Mouse (Mus musculus) kidney, adult 2 months (tissue): ENCODE data around the gene Mchr1. TPM values are rescaled to one million over a fixed set of nuclear protein-coding genes. Genes with fewer than 3 reads are reported as not detected.

ENCODE experiments used
- DNase-seq: peaks from one replicate; pipeline ENCODE4 v3.0.0; 2021
- H3K27ac ChIP-seq: fragments of 200-500 bp; 2 replicates; pipeline ENCODE4 v1.5.1; 2012; ENCODE audit warnings: low read depth, low read length, control low read depth, inconsistent platforms; ENCODE audit not compliant: insufficient read depth
- H3K27me3 ChIP-seq: fragments of 200-500 bp; replicated peaks from 2 replicates; pipeline ENCODE4 v1.6.1; 2012; ENCODE audit warnings: mild to moderate bottlenecking, moderate library complexity, low read length, inconsistent platforms; ENCODE audit not compliant: control insufficient read depth, insufficient read depth
- H3K36me3 ChIP-seq: fragments of 200-500 bp; 2 replicates; pipeline ENCODE4 v1.6.1; 2012; ENCODE audit warnings: mild to moderate bottlenecking, moderate library complexity, low read length, inconsistent platforms; ENCODE audit not compliant: control insufficient read depth, insufficient read depth
- H3K4me1 ChIP-seq: fragments of 200-500 bp; 2 replicates; pipeline ENCODE4 v1.6.1; 2011; ENCODE audit warnings: low read length; ENCODE audit not compliant: control insufficient read depth, insufficient read depth
- H3K4me3 ChIP-seq: fragments of 200-500 bp; 2 replicates; pipeline ENCODE4 v1.5.1; 2011; ENCODE audit warnings: mild to moderate bottlenecking, low read depth, low read length, control low read depth; ENCODE audit not compliant: insufficient read depth
- CTCF ChIP-seq: fragments of 200-500 bp; conservative IDR thresholded peaks from 2 replicates; pipeline ENCODE4 v1.5.1; 2011; ENCODE audit warnings: low read depth, mild to moderate bottlenecking, control low read depth, low read length, moderate library complexity, mixed read lengths; ENCODE audit not compliant: insufficient read depth, insufficient read length
- POLR2A ChIP-seq: fragments of 200-500 bp; IDR thresholded peaks from one replicate; pipeline ENCODE4 v1.6.1; 2011; ENCODE audit warnings: low read depth, low read length, control low read depth
- WGBS: fragments of 180-500 bp; shearing (Covaris S2); methylation state at CpG from one replicate; pipeline ENCODE4 v1.1.7; 2018; 5-methylcytosine and 5-hydroxymethylcytosine counted together
- polyA plus RNA-seq: library from polyadenylated mRNA; depleted of rRNA; stranded (reverse); fragments of >200 nt; gene quantifications from 2 replicates; pipeline ENCODE4 v1.2.3, GENCODE M21; 2012

Mchr1 gene
- polyA plus RNA-seq, 1 experiment: 2.1 TPM

DNA sequence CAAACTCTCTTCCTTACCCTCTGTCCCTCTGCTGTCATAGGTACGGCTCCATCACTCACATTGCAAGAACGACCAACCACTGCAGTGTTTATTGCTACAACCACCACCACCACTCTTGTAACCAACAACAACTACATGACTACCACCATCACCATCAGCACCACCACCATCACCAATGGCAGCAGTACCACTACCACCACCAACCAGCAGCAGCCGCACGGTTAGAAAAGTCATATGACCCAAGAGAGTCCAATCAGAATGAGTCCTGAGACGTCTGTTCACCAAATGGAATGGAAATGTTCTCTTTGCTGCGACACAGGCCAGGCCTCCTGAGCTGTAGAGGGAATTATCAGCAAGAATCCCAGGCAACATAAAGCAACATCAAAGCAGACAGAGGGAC lies 40.5 kb upstream of the Mchr1 start:
- Histone ChIP-seq H3K27me3 (no peaks in the 10 kb centered on the region), H3K4me1 (peaks cover 1% of the 10 kb centered on the region; the same call in 1 of the 2 replicates), H3K36me3 (no peaks in the 10 kb centered on the region), H3K4me3 (no peak overlapping the region), H3K27ac (no peak overlapping the region)
- 91% methylated on average over 6 of the region's 6 CpGs for WGBS
- no peak for DNase-seq
- TF ChIP-seq CTCF (no peak), POLR2A (no peak)

DNA sequence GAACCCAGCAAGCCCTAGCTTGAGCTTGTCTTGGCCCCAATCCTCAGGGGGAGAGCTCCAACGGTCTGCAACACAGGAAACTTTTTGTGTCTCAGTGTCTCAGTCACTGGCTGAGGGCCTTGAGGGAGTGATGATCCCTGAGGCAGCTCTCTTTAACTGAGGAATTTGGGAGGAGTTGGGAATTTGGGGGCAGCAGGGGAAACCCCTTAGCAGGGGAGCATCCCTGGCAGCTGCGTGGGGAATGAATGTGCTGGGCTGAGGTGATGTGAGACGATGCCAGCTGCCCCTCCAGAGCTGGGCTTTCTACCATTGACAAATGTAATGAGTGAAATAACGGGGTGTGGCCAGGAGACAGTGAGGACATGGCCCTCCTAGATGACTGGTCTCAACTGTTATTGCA lies 39.9 kb upstream of the Mchr1 start:
- no peak for DNase-seq
- Histone ChIP-seq H3K27me3 (no peaks in the 10 kb centered on the region), H3K4me3 (no peak overlapping the region), H3K36me3 (no peaks in the 10 kb centered on the region), H3K27ac (no peak overlapping the region), H3K4me1 (no peaks in the 10 kb centered on the region; the same call in 1 of the 2 replicates)
- no peak for TF ChIP-seq POLR2A
- 63% methylated on average over 4 of the region's 4 CpGs for WGBS

GRCm38 (mm10) chr15:81197197-81197596 lies 38.1 kb upstream of the Mchr1 start:
- Histone ChIP-seq H3K4me1 (no peaks in the 10 kb centered on the region), H3K27me3 (no peaks in the 10 kb centered on the region), H3K36me3 (no peaks in the 10 kb centered on the region), H3K4me3 (no peak overlapping the region), H3K27ac (no peak overlapping the region)
- no peak for DNase-seq
- 95% methylated on average over 10 of the region's 10 CpGs for WGBS
- TF ChIP-seq POLR2A (no peak), CTCF (no peak)

- Histone ChIP-seq H3K36me3 (no peaks in the 10 kb centered on the region), H3K4me1 (no peaks in the 10 kb centered on the region), H3K27ac (no peak overlapping the region), H3K4me3 (no peak overlapping the region), H3K27me3 (no peaks in the 10 kb centered on the region)
- WGBS: 97% methylated on average over 5 of the region's 5 CpGs
- no peak for DNase-seq
- TF ChIP-seq CTCF (0 out of 2 replicates have a peak, but pooled peaks have one; percentile 17), POLR2A (no peak)
Observed at GRCm38 (mm10) chr15:81198447-81198846, 36.9 kb upstream of the Mchr1 start.

DNA sequence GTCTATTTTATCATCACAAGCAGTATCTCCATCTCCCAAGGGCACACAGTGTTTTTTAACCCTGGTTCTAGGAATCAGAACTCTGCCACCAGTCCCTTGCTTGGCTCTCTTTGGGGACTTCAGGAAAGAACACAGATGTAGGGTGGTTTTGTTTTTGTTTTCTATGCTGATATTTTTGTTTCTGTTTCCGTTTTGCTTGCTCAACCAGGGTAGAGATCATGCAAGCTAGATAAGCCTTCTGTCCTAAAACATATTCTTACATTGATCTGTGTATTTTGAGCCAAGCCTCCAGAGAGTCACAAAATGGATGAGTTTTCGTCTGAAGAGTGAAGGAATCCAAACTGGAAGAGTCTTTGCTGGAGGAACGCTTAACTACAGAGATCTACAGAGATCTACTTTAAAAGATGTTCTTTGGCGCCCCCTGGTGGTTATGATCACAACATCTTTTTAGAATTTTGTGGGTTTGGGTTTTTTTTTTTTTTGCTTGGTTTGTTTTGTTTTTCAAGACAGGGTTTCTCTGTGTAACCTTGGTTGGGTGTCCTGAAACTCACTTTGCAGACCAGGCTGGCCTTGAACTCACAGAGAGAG lies 35.8 kb upstream of the Mchr1 start:
- no peak overlapping the region for H3K27ac ChIP-seq
- H3K4me3 ChIP-seq: no peak overlapping the region
- WGBS: 11% methylated on average over 4 of the region's 4 CpGs
- no peaks in the 10 kb centered on the region for H3K4me1 ChIP-seq
- peak; percentile 79 for DNase-seq
- H3K27me3 ChIP-seq: no peaks in the 10 kb centered on the region
- TF ChIP-seq CTCF (no peak), POLR2A (no peak)
- no peaks in the 10 kb centered on the region for H3K36me3 ChIP-seq

- H3K36me3 ChIP-seq: no peaks in the 10 kb centered on the region
- WGBS: 95% methylated on average over 5 of the region's 5 CpGs
Observed at GRCm38 (mm10) chr15:81202462-81202861, 32.8 kb upstream of the Mchr1 start.

DNA sequence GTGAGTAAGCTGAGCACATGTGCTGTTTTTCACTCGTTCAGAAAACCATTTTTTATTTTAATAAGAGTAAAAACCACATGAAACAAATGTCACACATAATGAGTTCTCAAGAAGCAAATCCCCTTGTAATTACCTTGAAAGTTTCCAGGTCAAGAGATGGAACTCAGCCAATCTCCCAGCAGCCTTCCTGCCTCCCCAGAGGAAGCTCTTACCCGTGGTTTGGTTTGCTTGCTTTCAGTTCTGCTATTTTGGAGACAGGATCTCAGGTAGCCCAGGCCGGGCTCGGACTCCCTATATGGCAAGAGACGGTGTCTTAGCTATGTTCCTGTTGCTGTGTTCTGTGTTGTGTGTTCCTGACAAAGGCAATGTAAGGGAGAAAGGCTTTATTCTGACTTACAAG lies 24.8 kb upstream of the Mchr1 start:
- Histone ChIP-seq H3K27ac (no peak overlapping the region), H3K36me3 (no peaks in the 10 kb centered on the region), H3K4me3 (no peak overlapping the region), H3K27me3 (no peaks in the 10 kb centered on the region), H3K4me1 (no peaks in the 10 kb centered on the region)
- DNase-seq: no peak
- TF ChIP-seq CTCF: no peak
- TF ChIP-seq POLR2A: no peak
- 63% methylated on average over 5 of the region's 5 CpGs for WGBS

More at GRCm38 (mm10) chr15:81202462-81202861, 32.8 kb upstream of the Mchr1 start:
- Histone ChIP-seq H3K27ac (no peak overlapping the region), H3K27me3 (no peaks in the 10 kb centered on the region), H3K4me3 (no peak overlapping the region), H3K4me1 (no peaks in the 10 kb centered on the region)
- DNase-seq: no peak
- TF ChIP-seq CTCF (no peak), POLR2A (no peak)

DNA sequence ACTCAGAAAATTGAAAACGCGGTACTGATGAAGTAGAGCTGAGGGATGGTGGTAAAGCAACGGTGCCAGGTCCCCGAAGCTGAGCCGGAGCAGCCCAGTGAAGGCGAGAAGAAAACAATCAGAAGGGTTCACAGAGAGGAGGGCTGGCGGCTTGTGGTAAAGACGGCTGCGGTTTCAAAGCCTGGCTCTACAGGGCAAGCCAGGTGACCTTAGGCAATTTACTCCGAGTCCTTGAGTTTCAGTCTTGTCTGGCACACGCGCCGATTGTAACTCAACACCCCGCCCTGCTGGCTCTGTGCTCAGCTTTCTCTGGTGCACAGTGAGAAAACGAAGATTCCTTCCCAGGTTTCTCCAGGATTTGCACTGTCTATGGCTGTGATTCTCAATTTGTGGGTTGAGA lies 22.3 kb upstream of the Mchr1 start:
- Histone ChIP-seq H3K4me3 (no peak overlapping the region), H3K27ac (no peak overlapping the region), H3K4me1 (no peaks in the 10 kb centered on the region), H3K36me3 (no peaks in the 10 kb centered on the region), H3K27me3 (no peaks in the 10 kb centered on the region)
- TF ChIP-seq CTCF (no peak), POLR2A (no peak)
- DNase-seq: peak; percentile 54
- WGBS: 31% methylated on average over 15 of the region's 15 CpGs
